Mouse (Mus musculus) retina, embryonic 14.5 days (tissue): ENCODE measurements around the gene Rrm2.

Experiments used
- DNase-seq: peaks from one replicate; pipeline ENCODE4 v3.0.0-alpha.2; 2015; ENCODE audit warnings: low spot score

Gene Rrm2

GRCm38 (mm10) chr12:24705502-24706263 is 2.4 kb upstream of the Rrm2 start:
- no peak for DNase-seq

- peak; percentile 62 for DNase-seq
Measured at GRCm38 (mm10) chr12:24706764-24707479, 1.1 kb upstream of the Rrm2 start.

- peak; percentile 42 for DNase-seq
Measured at GRCm38 (mm10) chr12:24707480-24707802, 600 bp upstream of the Rrm2 start.

- DNase-seq: no peak
Measured at GRCm38 (mm10) chr12:24708824-24709218, 780 bp downstream of the Rrm2 start.

GRCm38 (mm10) chr12:24709409-24709808 is 1.4 kb downstream of the Rrm2 start:
- DNase-seq: peak; percentile 20

GRCm38 (mm10) chr12:24709831-24710508 is 1.9 kb downstream of the Rrm2 start:
- DNase-seq: peak; percentile 93

GRCm38 (mm10) chr12:24710672-24711071 is 2.6 kb downstream of the Rrm2 start:
- DNase-seq: peak; percentile 43

GRCm38 (mm10) chr12:24712396-24712795 is 4.4 kb downstream of the Rrm2 start:
- no peak for DNase-seq

GRCm38 (mm10) chr12:24714579-24715255 is 6.7 kb downstream of the Rrm2 start:
- no peak for DNase-seq

GRCm38 (mm10) chr12:24715268-24715896 is 7.3 kb downstream of the Rrm2 start:
- no peak for DNase-seq

- peak; percentile 74 for DNase-seq
Measured at GRCm38 (mm10) chr12:24716721-24717301, 8.8 kb downstream of the Rrm2 start.

- no peak for DNase-seq
Measured at GRCm38 (mm10) chr12:24723434-24723833, 15.4 kb downstream of the Rrm2 start.

GRCm38 (mm10) chr12:24723859-24724258 is 15.8 kb downstream of the Rrm2 start:
- no peak for DNase-seq

- DNase-seq: peak; percentile 32
Measured at GRCm38 (mm10) chr12:24724369-24724768, 16.3 kb downstream of the Rrm2 start.

GRCm38 (mm10) chr12:24734828-24735394 is 26.9 kb downstream of the Rrm2 start:
- no peak for DNase-seq

- no peak for DNase-seq
Measured at GRCm38 (mm10) chr12:24736956-24737355, 28.9 kb downstream of the Rrm2 start.

- DNase-seq: no peak
Measured at GRCm38 (mm10) chr12:24739963-24740362, 31.9 kb downstream of the Rrm2 start.

GRCm38 (mm10) chr12:24741535-24741934 is 33.5 kb downstream of the Rrm2 start:
- DNase-seq: peak; percentile 48

- no peak for DNase-seq
Measured at GRCm38 (mm10) chr12:24744309-24744708, 36.3 kb downstream of the Rrm2 start.

- peak; percentile 36 for DNase-seq
Measured at GRCm38 (mm10) chr12:24746579-24747296, 38.7 kb downstream of the Rrm2 start.

- DNase-seq: no peak
Measured at GRCm38 (mm10) chr12:24747297-24747696, 39.3 kb downstream of the Rrm2 start.
